Mouse (Mus musculus) T-helper 2 cell (primary cell): ENCODE data around the gene Cdh4.

Source experiments
- in situ Hi-C: fragments of 300-600 bp; cut with MboI, MseI; formaldehyde crosslinking; loops from one replicate; pipeline ENCODE4 v1.15.1; 2025; ENCODE audit warnings: high pct_unique_total_duplicates

The Cdh4 gene

GRCm38 (mm10) chr2:179857086-179857485 lies 414.9 kb downstream of the Cdh4 start:
- in situ Hi-C loops = no loop called here

- in situ Hi-C loops = no loop called here
Measured at GRCm38 (mm10) chr2:179862676-179863075, 420.4 kb downstream of the Cdh4 start.

GRCm38 (mm10) chr2:179863266-179863665 lies 421.0 kb downstream of the Cdh4 start:
- in situ Hi-C loops = no loop called here

GRCm38 (mm10) chr2:179865097-179865496 lies 422.9 kb downstream of the Cdh4 start:
- in situ Hi-C loops = no loop called here

GRCm38 (mm10) chr2:179867669-179868068 lies 425.4 kb downstream of the Cdh4 start:
- in situ Hi-C loops = no loop called here

- in situ Hi-C loops = no loop called here
Measured at GRCm38 (mm10) chr2:179869871-179870270, 427.6 kb downstream of the Cdh4 start.

- in situ Hi-C loops = no loop called here
Measured at GRCm38 (mm10) chr2:179872724-179873123, 430.5 kb downstream of the Cdh4 start.

GRCm38 (mm10) chr2:179873315-179873714 lies 431.1 kb downstream of the Cdh4 start:
- in situ Hi-C loops = no loop called here

GRCm38 (mm10) chr2:179875147-179875546 lies 432.9 kb downstream of the Cdh4 start:
- in situ Hi-C loops = no loop called here

GRCm38 (mm10) chr2:179877551-179878215 lies 435.5 kb downstream of the Cdh4 start:
- in situ Hi-C loops = no loop called here

GRCm38 (mm10) chr2:179884561-179884960 lies 442.3 kb downstream of the Cdh4 start:
- in situ Hi-C loops = no loop called here

GRCm38 (mm10) chr2:179891048-179891447 lies 448.8 kb downstream of the Cdh4 start:
- in situ Hi-C loops = no loop called here

GRCm38 (mm10) chr2:179896949-179897348 lies 454.7 kb downstream of the Cdh4 start:
- in situ Hi-C loops = no loop called here

- in situ Hi-C loops = loop anchor here (5.0 kb wide), 1 partner anchor 134 kb away; no protein-coding TSS in a partner anchor
Measured at GRCm38 (mm10) chr2:179912911-179913310, 470.7 kb downstream of the Cdh4 start.

GRCm38 (mm10) chr2:179913349-179913748 lies 471.1 kb downstream of the Cdh4 start:
- in situ Hi-C loops = loop anchor here (5.0 kb wide), 1 partner anchor 134 kb away; no protein-coding TSS in a partner anchor

- in situ Hi-C loops = loop anchor here (5.0 kb wide), 1 partner anchor 133 kb away; no protein-coding TSS in a partner anchor
Measured at GRCm38 (mm10) chr2:179914246-179914645, 472.0 kb downstream of the Cdh4 start.

- in situ Hi-C loops = no loop called here
Measured at GRCm38 (mm10) chr2:179916877-179917673, 474.8 kb downstream of the Cdh4 start.

GRCm38 (mm10) chr2:179920042-179920441 lies 477.8 kb downstream of the Cdh4 start:
- in situ Hi-C loops = no loop called here

GRCm38 (mm10) chr2:179921021-179921653 lies 478.9 kb downstream of the Cdh4 start:
- in situ Hi-C loops = no loop called here

- in situ Hi-C loops = no loop called here
Measured at GRCm38 (mm10) chr2:179924038-179924437, 481.8 kb downstream of the Cdh4 start.

- in situ Hi-C loops = no loop called here
Measured at GRCm38 (mm10) chr2:179929166-179929565, 486.9 kb downstream of the Cdh4 start.

- in situ Hi-C loops = no loop called here
Measured at GRCm38 (mm10) chr2:179931741-179932140, 489.5 kb downstream of the Cdh4 start.
